Mouse (Mus musculus) hindbrain, embryonic 13.5 days (tissue): ENCODE measurements around the gene Ggt6. TPM values are rescaled to one million over a fixed set of nuclear protein-coding genes. Genes with fewer than 3 reads are reported as not detected.

Source experiments
- ATAC-seq: fragments of 200-750 bp; cut with Nextera tagmentation; 2 replicates; pipeline ENCODE4 v1.8.0; 2017; ENCODE audit warnings: moderate TSS enrichment; ENCODE audit not compliant: low FRiP score
- H3K27ac ChIP-seq: fragments of 300-500 bp; sonication (generic); 2 replicates; pipeline ENCODE4 v1.5.1; 2015; ENCODE audit warnings: inconsistent platforms, mild to moderate bottlenecking, moderate library complexity
- H3K27me3 ChIP-seq: fragments of 300-500 bp; sonication (generic); 2 replicates; pipeline ENCODE4 v1.6.1; 2015; ENCODE audit warnings: mild to moderate bottlenecking, inconsistent platforms
- H3K36me3 ChIP-seq: fragments of 300-500 bp; sonication (generic); 2 replicates; pipeline ENCODE4 v1.6.1; 2015; ENCODE audit warnings: mild to moderate bottlenecking, inconsistent platforms
- H3K4me1 ChIP-seq: fragments of 300-500 bp; sonication (generic); replicated peaks from 2 replicates; pipeline ENCODE4 v1.6.1; 2015; ENCODE audit warnings: inconsistent platforms
- H3K4me2 ChIP-seq: fragments of 300-500 bp; sonication (generic); 2 replicates; pipeline ENCODE4 v1.6.1; 2015; ENCODE audit warnings: inconsistent platforms, mild to moderate bottlenecking, moderate library complexity
- H3K4me3 ChIP-seq: fragments of 300-500 bp; sonication (generic); 2 replicates; pipeline ENCODE4 v1.5.1; 2015; ENCODE audit warnings: mild to moderate bottlenecking, inconsistent platforms
- H3K9ac ChIP-seq: fragments of 300-500 bp; sonication (generic); 2 replicates; pipeline ENCODE4 v1.6.1; 2015; ENCODE audit warnings: mild to moderate bottlenecking, inconsistent platforms
- H3K9me3 ChIP-seq: fragments of 300-500 bp; sonication (generic); 2 replicates; pipeline ENCODE4 v1.6.1; 2016; ENCODE audit warnings: inconsistent platforms
- WGBS: fragments of 180-500 bp; shearing (Covaris S2); methylation state at CpG from one replicate; pipeline ENCODE4 v1.1.7; 2015; 5-methylcytosine and 5-hydroxymethylcytosine counted together
- polyA plus RNA-seq: library from polyadenylated mRNA; unstranded; fragments of >200 nt; fragmentation: Nextera tagmentation; extraction: Ambion mirVana; gene quantifications from 2 replicates; pipeline ENCODE4 v1.2.1, GENCODE M21; 2015

Ggt6 gene
- polyA plus RNA-seq, 1 experiment from 2014 or later = not detected

DNA sequence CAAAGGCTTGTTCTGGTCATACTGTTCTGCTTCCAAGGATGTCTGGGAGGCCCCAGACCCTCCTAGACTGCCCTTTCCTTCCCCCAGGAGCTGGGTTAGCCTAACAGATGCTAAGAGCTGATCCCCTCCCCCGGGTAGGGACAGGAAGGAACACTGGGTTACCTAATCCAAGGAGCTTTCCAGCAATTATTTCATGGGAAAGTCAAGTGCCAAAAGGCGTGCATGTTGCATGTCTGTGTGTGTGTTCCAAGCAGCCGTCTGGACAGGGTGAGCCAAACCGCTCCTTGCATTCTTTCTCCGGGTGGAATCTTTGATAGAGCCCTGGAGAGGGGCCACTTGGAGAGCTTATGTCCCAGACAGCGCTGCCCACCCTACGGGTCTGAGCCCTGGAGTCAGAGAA lies 22.3 kb upstream of the Ggt6 start:
- Histone ChIP-seq H3K4me3 (no peak overlapping the region), H3K36me3 (no peaks in the 10 kb centered on the region), H3K4me1 (peaks cover 28% of the 10 kb centered on the region), H3K9me3 (no peaks in the 10 kb centered on the region), H3K27ac (no peak overlapping the region), H3K27me3 (peaks cover 59% of the 10 kb centered on the region), H3K4me2 (no peak overlapping the region), H3K9ac (no peak overlapping the region)
- no peak for ATAC-seq
- WGBS = 81% methylated on average over 7 of the region's 7 CpGs

DNA sequence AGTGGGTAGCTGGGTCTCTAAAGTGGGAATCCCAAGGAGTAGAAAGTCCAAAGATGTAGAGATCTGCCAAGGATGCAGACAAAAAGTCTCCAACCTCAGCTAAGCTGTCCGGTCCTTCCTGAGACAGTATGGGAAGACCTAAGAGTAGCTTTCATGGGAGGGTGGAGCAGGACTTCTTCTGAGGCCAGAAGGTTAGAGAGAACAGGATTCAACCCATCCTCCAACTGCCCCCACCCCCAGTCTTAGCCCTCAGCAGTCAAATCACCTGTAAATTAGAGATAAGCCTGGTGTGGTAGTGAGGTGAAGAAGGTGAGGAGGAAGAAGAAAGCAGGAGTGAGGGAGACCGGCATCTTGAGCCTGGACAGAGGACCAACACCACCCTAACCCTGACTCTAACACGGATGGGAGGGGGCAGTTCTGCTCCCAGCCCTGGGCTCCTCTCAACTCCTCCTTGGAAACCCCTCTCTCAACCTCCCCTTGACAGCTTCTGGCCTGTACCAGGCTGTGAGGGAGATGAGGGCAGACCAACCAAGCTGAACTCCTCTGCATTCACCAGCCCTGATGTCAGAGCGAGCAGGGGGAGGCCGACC lies 21.6 kb upstream of the Ggt6 start:
- Histone ChIP-seq H3K4me1 (peaks cover 27% of the 10 kb centered on the region), H3K9me3 (no peaks in the 10 kb centered on the region), H3K27ac (no peak overlapping the region), H3K27me3 (peaks cover 53% of the 10 kb centered on the region), H3K36me3 (no peaks in the 10 kb centered on the region), H3K4me3 (no peak overlapping the region), H3K9ac (no peak overlapping the region), H3K4me2 (no peak overlapping the region)
- WGBS = 68% methylated on average over 5 of the region's 5 CpGs
- no peak for ATAC-seq

GRCm38 (mm10) chr11:72415155-72415554 lies 20.2 kb upstream of the Ggt6 start:
- no peak overlapping the region for H3K27ac ChIP-seq
- H3K4me3 ChIP-seq = no peak overlapping the region
- no peaks in the 10 kb centered on the region for H3K36me3 ChIP-seq
- H3K4me2 ChIP-seq = no peak overlapping the region
- no peak overlapping the region for H3K9ac ChIP-seq
- H3K9me3 ChIP-seq = no peaks in the 10 kb centered on the region
- peaks cover 38% of the 10 kb centered on the region for H3K27me3 ChIP-seq
- 89% methylated on average over 8 of the region's 8 CpGs for WGBS
- H3K4me1 ChIP-seq = peaks cover 24% of the 10 kb centered on the region
- ATAC-seq = no peak

DNA sequence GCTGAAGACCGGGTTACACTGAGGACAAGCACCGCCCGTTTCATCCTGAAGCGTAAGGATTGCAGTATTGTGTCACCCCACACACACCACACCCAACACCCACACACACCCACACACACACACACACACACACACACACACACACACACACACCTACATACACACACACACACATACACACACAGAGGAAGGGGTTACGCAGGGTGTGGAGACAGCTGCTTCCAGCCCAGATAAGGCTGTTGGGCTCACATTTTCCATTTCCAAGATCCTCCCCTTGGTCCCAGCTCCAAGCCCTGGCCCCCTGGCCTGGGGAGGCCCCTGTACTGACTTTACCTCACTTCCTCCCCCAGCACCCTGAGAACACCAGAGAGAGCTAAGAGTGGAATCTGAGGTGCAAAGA lies 18.7 kb upstream of the Ggt6 start:
- WGBS = 95% methylated on average over 5 of the region's 5 CpGs
- H3K4me1 ChIP-seq = peaks cover 10% of the 10 kb centered on the region
- H3K4me2 ChIP-seq = no peak overlapping the region
- H3K27ac ChIP-seq = no peak overlapping the region
- no peak overlapping the region for H3K9ac ChIP-seq
- H3K36me3 ChIP-seq = no peaks in the 10 kb centered on the region
- no peak for ATAC-seq
- no peaks in the 10 kb centered on the region for H3K9me3 ChIP-seq
- H3K4me3 ChIP-seq = no peak overlapping the region
- H3K27me3 ChIP-seq = peaks cover 26% of the 10 kb centered on the region

DNA sequence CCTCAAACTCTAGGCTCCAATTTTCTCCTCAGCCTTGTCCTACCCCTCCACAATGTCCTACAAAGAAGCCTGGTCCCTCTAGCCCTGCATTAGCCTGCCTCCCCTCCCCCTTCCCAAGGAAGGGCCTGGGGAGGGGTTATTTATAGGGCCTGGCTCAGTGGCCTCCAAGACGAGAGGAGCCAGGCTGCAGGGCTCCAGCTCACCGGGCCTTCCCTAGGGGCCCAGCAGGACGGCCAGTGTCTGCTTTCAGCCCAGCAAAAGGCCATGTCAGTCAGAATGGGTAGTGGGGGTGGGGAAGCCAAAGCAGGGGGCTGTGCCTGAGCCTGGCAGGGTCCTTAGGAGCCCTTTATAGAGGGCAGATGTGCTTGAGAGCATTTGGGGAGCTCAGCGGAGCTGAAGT lies 17.9 kb upstream of the Ggt6 start:
- H3K4me3 ChIP-seq = no peak overlapping the region
- H3K27me3 ChIP-seq = peaks cover 19% of the 10 kb centered on the region
- H3K9ac ChIP-seq = no peak overlapping the region
- WGBS = 7% methylated on average over 4 of the region's 4 CpGs
- no peaks in the 10 kb centered on the region for H3K36me3 ChIP-seq
- no peak for ATAC-seq
- H3K27ac ChIP-seq = no peak overlapping the region
- H3K9me3 ChIP-seq = no peaks in the 10 kb centered on the region
- H3K4me1 ChIP-seq = peaks cover 6% of the 10 kb centered on the region
- H3K4me2 ChIP-seq = no peak overlapping the region

GRCm38 (mm10) chr11:72418227-72418626 lies 17.1 kb upstream of the Ggt6 start:
- no peak for ATAC-seq
- 50% methylated on average over 8 of the region's 8 CpGs for WGBS
- no peaks in the 10 kb centered on the region for H3K9me3 ChIP-seq
- H3K27ac ChIP-seq = no peak overlapping the region
- H3K36me3 ChIP-seq = no peaks in the 10 kb centered on the region
- H3K9ac ChIP-seq = no peak overlapping the region
- peaks cover 6% of the 10 kb centered on the region for H3K4me1 ChIP-seq
- no peak overlapping the region for H3K4me2 ChIP-seq
- peaks cover 12% of the 10 kb centered on the region; the same call in 1 of the 2 replicates for H3K27me3 ChIP-seq
- no peak overlapping the region for H3K4me3 ChIP-seq

DNA sequence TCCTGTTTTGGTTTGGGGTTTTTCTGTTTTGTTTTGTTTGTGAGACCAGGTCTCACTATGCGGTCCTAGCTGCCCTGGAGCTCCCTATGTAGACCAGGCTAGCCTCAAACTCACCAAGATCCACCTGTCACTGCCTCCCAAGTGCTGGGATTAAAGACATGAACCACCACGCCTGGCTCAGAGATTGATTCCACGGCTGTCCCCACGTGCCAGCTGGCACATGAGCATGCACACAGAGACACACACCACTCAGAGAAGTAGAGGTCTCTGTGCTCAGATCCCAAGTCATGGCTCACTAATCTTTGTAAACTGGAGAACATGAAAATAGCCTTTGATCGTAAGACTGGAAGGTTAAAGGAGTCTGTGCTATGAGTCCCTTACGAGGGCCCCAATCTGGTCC lies 16.3 kb upstream of the Ggt6 start:
- no peak overlapping the region for H3K27ac ChIP-seq
- H3K9ac ChIP-seq = no peak overlapping the region
- H3K27me3 ChIP-seq = peaks cover 6% of the 10 kb centered on the region; the same call in 1 of the 2 replicates
- H3K36me3 ChIP-seq = no peaks in the 10 kb centered on the region
- no peak overlapping the region for H3K4me2 ChIP-seq
- WGBS = 93% methylated on average over 6 of the region's 6 CpGs
- ATAC-seq = no peak
- peaks cover 6% of the 10 kb centered on the region for H3K4me1 ChIP-seq
- no peak overlapping the region for H3K4me3 ChIP-seq
- no peaks in the 10 kb centered on the region for H3K9me3 ChIP-seq

GRCm38 (mm10) chr11:72420460-72421122 lies 14.7 kb upstream of the Ggt6 start:
- Histone ChIP-seq H3K36me3 (no peaks in the 10 kb centered on the region), H3K27ac (no peak overlapping the region), H3K4me3 (no peak overlapping the region), H3K4me1 (peaks cover 6% of the 10 kb centered on the region), H3K9me3 (no peaks in the 10 kb centered on the region; the same call in 1 of the 2 replicates), H3K27me3 (no peaks in the 10 kb centered on the region), H3K9ac (no peak overlapping the region), H3K4me2 (no peak overlapping the region)
- ATAC-seq = no peak
- WGBS = 76% methylated on average over 6 of the region's 6 CpGs

GRCm38 (mm10) chr11:72421518-72422278 lies 13.6 kb upstream of the Ggt6 start:
- no peaks in the 10 kb centered on the region for H3K36me3 ChIP-seq
- no peaks in the 10 kb centered on the region; the same call in 1 of the 2 replicates for H3K9me3 ChIP-seq
- H3K4me2 ChIP-seq = no peak overlapping the region
- no peaks in the 10 kb centered on the region for H3K27me3 ChIP-seq
- H3K9ac ChIP-seq = no peak overlapping the region
- ATAC-seq = no peak
- no peak overlapping the region for H3K27ac ChIP-seq
- no peak overlapping the region for H3K4me3 ChIP-seq
- 89% methylated on average over 11 of the region's 11 CpGs for WGBS
- H3K4me1 ChIP-seq = peaks cover 6% of the 10 kb centered on the region

DNA sequence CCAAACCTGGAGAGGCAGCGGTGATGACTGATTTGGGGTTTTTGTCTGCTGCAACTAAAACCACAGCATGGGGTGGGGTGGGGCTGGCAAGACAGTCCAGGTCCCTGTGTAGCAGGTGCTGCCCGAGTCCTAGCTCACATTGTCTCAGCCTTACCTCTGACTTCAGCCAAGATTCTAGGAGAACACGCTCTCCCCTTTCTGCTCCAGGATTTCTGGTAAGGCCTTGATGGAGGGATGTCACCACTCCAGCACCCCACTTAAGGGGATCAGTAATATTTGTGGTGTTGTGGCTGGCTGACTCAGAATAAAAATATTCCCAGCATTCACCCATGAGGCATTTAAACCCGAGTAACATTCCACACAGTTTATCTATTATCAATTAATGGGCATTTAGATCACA lies 11.6 kb upstream of the Ggt6 start:
- Histone ChIP-seq H3K9me3 (no peaks in the 10 kb centered on the region; the same call in 1 of the 2 replicates), H3K4me3 (no peak overlapping the region), H3K27me3 (no peaks in the 10 kb centered on the region), H3K4me2 (no peak overlapping the region), H3K27ac (no peak overlapping the region), H3K36me3 (no peaks in the 10 kb centered on the region), H3K9ac (no peak overlapping the region), H3K4me1 (no peaks in the 10 kb centered on the region)
- WGBS = 82% methylated on average over 4 of the region's 4 CpGs
- ATAC-seq = no peak

DNA sequence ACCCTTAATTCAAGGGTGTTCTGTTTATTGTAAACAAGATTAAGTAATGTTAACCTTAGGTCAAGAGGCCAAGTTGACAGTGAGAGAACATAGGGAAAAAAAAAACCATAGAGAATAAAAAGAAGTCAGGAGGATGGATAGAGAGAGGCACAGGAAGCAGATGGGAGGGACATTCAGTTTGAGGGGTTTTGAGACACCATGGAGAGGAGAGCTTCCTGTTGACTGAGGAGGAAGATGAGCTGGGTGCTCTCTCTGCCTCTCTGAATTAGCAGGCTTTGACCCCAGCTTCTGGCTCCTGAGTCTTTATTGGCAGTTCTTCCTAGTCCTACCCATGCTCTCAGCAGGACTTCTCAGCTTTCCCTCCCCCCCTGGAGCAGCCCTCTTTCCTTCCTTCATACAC lies 10.1 kb upstream of the Ggt6 start:
- Histone ChIP-seq H3K27ac (no peak overlapping the region), H3K4me2 (no peak overlapping the region), H3K9me3 (no peaks in the 10 kb centered on the region; the same call in 1 of the 2 replicates), H3K4me3 (no peak overlapping the region), H3K9ac (no peak overlapping the region), H3K36me3 (no peaks in the 10 kb centered on the region), H3K4me1 (no peaks in the 10 kb centered on the region), H3K27me3 (no peaks in the 10 kb centered on the region)
- no peak for ATAC-seq

- no peak for ATAC-seq
- Histone ChIP-seq H3K4me3 (no peak overlapping the region), H3K9ac (no peak overlapping the region), H3K9me3 (no peaks in the 10 kb centered on the region; the same call in 1 of the 2 replicates), H3K4me1 (no peaks in the 10 kb centered on the region), H3K36me3 (no peaks in the 10 kb centered on the region), H3K4me2 (no peak overlapping the region), H3K27me3 (no peaks in the 10 kb centered on the region), H3K27ac (no peak overlapping the region)
These were observed 8.4 kb upstream of the Ggt6 start for GRCm38 (mm10) chr11:72426884-72427283.
